Mouse (Mus musculus) thymus, adult 2 months (tissue): ENCODE measurements at regions not wholly inside any gene's neighbourhood (a gene's known extent, or its start where the extent isn't known, plus 50 kb on each side); places are given as distances from the start of the nearest gene placed in this dataset.

Experiments
- CTCF ChIP-seq: fragments of 200-500 bp; IDR thresholded peaks from 2 replicates; pipeline ENCODE4 v1.5.1; 2012; ENCODE audit warnings: mild to moderate bottlenecking, control low read depth, low read length, moderate library complexity, borderline replicate concordance; ENCODE audit not compliant: control insufficient read depth, poor library complexity, insufficient read depth; ENCODE audit errors: extremely low read depth
- POLR2A ChIP-seq: fragments of 200-500 bp; IDR thresholded peaks from 2 replicates; pipeline ENCODE4 v1.6.1; 2012; ENCODE audit warnings: mild to moderate bottlenecking, low read length, control low read depth, moderate library complexity; ENCODE audit not compliant: control insufficient read depth, poor library complexity, insufficient read depth; ENCODE audit errors: extremely low read depth

- no peak for TF ChIP-seq CTCF
- TF ChIP-seq POLR2A: no peak
Measured at GRCm38 (mm10) chr2:160152101-160152500, 181.9 kb downstream of the Gm826 start.
